Mouse (Mus musculus): Measurements from ENCODE around the gene Bmp5. TPM values are rescaled to one million over a fixed set of nuclear protein-coding genes. Genes with fewer than 3 reads are reported as not detected.
"Not testable (repeated sequence)": the region's sequence is repeated elsewhere in the genome, so short reads cannot be mapped to it uniquely, and the experiment has no call there.

Bmp5 gene
- polyA plus RNA-seq, 1 experiment = not detected

- no peaks in the 10 kb centered on the region for H3K36me3 ChIP-seq (ENCODE audit: control insufficient read depth, insufficient read depth)
- TF ChIP-seq MAX (IDR thresholded peaks at IDR 0.05; ENCODE audit: low read depth) (no peak), CEBPB (IDR thresholded peaks at IDR 0.05; ENCODE audit: insufficient read depth, poor library complexity, severe bottlenecking) (no peak), POLR2A (IDR thresholded peaks at IDR 0.05; ENCODE audit: insufficient read length, low read depth) (no peak), E2F4 (IDR thresholded peaks at IDR 0.05; ENCODE audit: insufficient read depth) (no peak), TCF3 (IDR thresholded peaks at IDR 0.05; ENCODE audit: insufficient read length, low read depth) (no peak), MYOG (IDR thresholded peaks at IDR 0.05; ENCODE audit: control insufficient read depth in 1 of 3, insufficient read depth in 1 of 3, insufficient read length in 2 of 3, low read depth in 2 of 3) (no peak), REST (IDR thresholded peaks at IDR 0.05; ENCODE audit: insufficient read depth, insufficient read length) (no peak), POLR2AphosphoS2 (IDR thresholded peaks at IDR 0.05; ENCODE audit: insufficient read length, low read depth) (no peak), SRF (IDR thresholded peaks at IDR 0.05; ENCODE audit: control insufficient read depth, insufficient read length, low read depth) (no peak), USF1 (IDR thresholded peaks at IDR 0.05; ENCODE audit: low read depth) (no peak), TCF12 (IDR thresholded peaks at IDR 0.05; ENCODE audit: insufficient read depth, poor library complexity, severe bottlenecking) (no peak), MYOD1 (IDR thresholded peaks at IDR 0.05; ENCODE audit: control insufficient read depth in 1 of 3, insufficient read length in 2 of 3, low read depth in 2 of 3) (no peak)
- no peak overlapping the region for H3K4me2 ChIP-seq (ENCODE audit: low read depth)
- H3K79me2 ChIP-seq (ENCODE audit: control insufficient read depth, insufficient read depth) = no peaks in the 10 kb centered on the region
- H3K27me3 ChIP-seq (ENCODE audit: control insufficient read depth, insufficient read depth, insufficient read length) = no peaks in the 10 kb centered on the region
- H3ac ChIP-seq (ENCODE audit: control insufficient read depth, insufficient read length) = no peak overlapping the region
- H3K4me3 ChIP-seq = no peak overlapping the region
Measured at GRCm38 (mm10) chr9:75789879-75790428, 14.8 kb downstream of the Bmp5 start.

- H3K4me3 ChIP-seq = no peak overlapping the region
Measured at GRCm38 (mm10) chr9:75804940-75805339, 29.8 kb downstream of the Bmp5 start.

DNA sequence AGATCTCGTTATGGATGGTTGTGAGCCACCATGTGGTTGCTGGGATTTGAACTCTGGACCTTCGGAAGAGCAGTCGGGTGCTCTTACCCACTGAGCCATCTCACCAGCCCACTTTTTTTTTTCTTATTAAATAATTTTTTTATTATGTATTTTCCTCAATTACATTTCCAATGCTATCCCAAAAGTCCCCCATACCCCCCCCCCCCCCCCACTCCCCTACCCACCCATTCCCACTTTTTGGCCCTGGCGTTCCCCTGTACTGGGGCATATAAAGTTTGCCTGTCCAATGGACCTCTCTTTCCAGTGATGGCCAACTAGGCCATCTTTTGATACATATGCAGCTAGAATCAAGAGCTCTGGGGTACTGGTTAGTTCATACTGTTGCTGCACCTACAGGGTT lies 33.0 kb downstream of the Bmp5 start:
- not testable (repeated sequence) for H3K4me2 ChIP-seq (ENCODE audit: low read depth); H3K79me2 ChIP-seq (ENCODE audit: control insufficient read depth, insufficient read depth); H3K4me3 ChIP-seq; H3K36me3 ChIP-seq (ENCODE audit: control insufficient read depth, insufficient read depth); H3K27me3 ChIP-seq (ENCODE audit: control insufficient read depth, insufficient read depth, insufficient read length); H3ac ChIP-seq (ENCODE audit: control insufficient read depth, insufficient read length)

More at GRCm38 (mm10) chr9:75804940-75805339, 29.8 kb downstream of the Bmp5 start:
- no peaks in the 10 kb centered on the region for H3K27me3 ChIP-seq (ENCODE audit: control insufficient read depth, insufficient read depth, insufficient read length)
- no peaks in the 10 kb centered on the region for H3K36me3 ChIP-seq (ENCODE audit: control insufficient read depth, insufficient read depth)
- H3ac ChIP-seq (ENCODE audit: control insufficient read depth, insufficient read length) = no peak overlapping the region
- H3K79me2 ChIP-seq (ENCODE audit: control insufficient read depth, insufficient read depth) = no peaks in the 10 kb centered on the region
- H3K4me2 ChIP-seq (ENCODE audit: low read depth) = no peak overlapping the region
- TF ChIP-seq CEBPB (IDR thresholded peaks at IDR 0.05; ENCODE audit: insufficient read depth, poor library complexity, severe bottlenecking) = no peak
- no peak for TF ChIP-seq MYOG (IDR thresholded peaks at IDR 0.05; ENCODE audit: control insufficient read depth in 1 of 3, insufficient read depth in 1 of 3, insufficient read length in 2 of 3, low read depth in 2 of 3)
- TF ChIP-seq POLR2A (IDR thresholded peaks at IDR 0.05; ENCODE audit: insufficient read length, low read depth) = no peak
- TF ChIP-seq TCF3 (IDR thresholded peaks at IDR 0.05; ENCODE audit: insufficient read length, low read depth) = no peak
- TF ChIP-seq SRF (IDR thresholded peaks at IDR 0.05; ENCODE audit: control insufficient read depth, insufficient read length, low read depth) = no peak

DNA sequence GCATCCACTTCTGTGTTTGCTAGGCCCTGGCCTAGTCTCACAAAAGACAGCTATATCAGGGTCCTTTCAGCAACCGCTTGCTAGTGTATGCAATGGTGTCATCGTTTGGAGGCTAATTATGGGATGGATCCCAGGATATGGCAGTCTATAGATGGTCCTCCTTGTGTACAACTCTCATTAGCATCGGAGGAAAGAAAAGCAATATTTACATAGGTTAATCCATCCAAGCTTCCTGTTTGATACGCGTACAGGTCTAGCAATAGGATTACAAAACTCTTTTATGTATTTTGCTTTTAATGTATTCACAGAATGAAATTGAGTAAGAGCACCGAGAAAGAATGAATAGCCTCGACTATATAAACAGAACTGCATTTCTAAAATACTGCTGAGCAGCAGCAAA lies 33.5 kb downstream of the Bmp5 start:
- H3K4me2 ChIP-seq (ENCODE audit: low read depth) = no peak overlapping the region
- no peak overlapping the region for H3ac ChIP-seq (ENCODE audit: control insufficient read depth, insufficient read length)
- H3K36me3 ChIP-seq (ENCODE audit: control insufficient read depth, insufficient read depth) = no peaks in the 10 kb centered on the region
- no peaks in the 10 kb centered on the region for H3K27me3 ChIP-seq (ENCODE audit: control insufficient read depth, insufficient read depth, insufficient read length)
- H3K4me3 ChIP-seq = no peak overlapping the region
- TF ChIP-seq USF1 (IDR thresholded peaks at IDR 0.05; ENCODE audit: low read depth) (no peak), POLR2A (IDR thresholded peaks at IDR 0.05; ENCODE audit: insufficient read length, low read depth) (no peak), MAX (IDR thresholded peaks at IDR 0.05; ENCODE audit: low read depth) (no peak), SRF (IDR thresholded peaks at IDR 0.05; ENCODE audit: control insufficient read depth, insufficient read length, low read depth) (no peak), E2F4 (IDR thresholded peaks at IDR 0.05; ENCODE audit: insufficient read depth) (no peak), MYOG (IDR thresholded peaks at IDR 0.05; ENCODE audit: control insufficient read depth in 1 of 3, insufficient read depth in 1 of 3, insufficient read length in 2 of 3, low read depth in 2 of 3) (no peak), TCF12 (IDR thresholded peaks at IDR 0.05; ENCODE audit: insufficient read depth, poor library complexity, severe bottlenecking) (no peak), CEBPB (IDR thresholded peaks at IDR 0.05; ENCODE audit: insufficient read depth, poor library complexity, severe bottlenecking) (no peak)
- no peaks in the 10 kb centered on the region for H3K79me2 ChIP-seq (ENCODE audit: control insufficient read depth, insufficient read depth)

DNA sequence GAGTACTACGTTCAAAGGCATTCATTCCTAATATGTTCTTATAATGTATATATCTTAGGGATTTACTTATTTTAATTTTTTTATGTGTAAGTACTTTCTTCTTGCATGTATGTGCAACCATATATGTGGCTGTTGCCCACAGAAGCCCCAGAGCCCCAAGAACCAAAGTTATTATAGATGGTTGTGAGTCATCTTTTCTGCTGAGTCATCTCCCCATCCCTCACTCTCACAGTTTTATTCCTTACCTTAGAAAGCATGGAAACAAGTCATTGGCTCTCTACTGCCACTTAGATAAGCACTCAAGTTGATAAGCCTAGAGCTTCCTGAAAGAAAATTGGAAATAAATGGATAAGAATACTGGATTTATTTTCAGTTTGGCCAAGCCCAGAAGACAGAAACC lies 40.0 kb downstream of the Bmp5 start:
- Histone ChIP-seq H3K27me3 (ENCODE audit: control insufficient read depth, insufficient read depth, insufficient read length) (no peaks in the 10 kb centered on the region), H3K36me3 (ENCODE audit: control insufficient read depth, insufficient read depth) (no peaks in the 10 kb centered on the region), H3K4me2 (ENCODE audit: low read depth) (no peak overlapping the region), H3ac (ENCODE audit: control insufficient read depth, insufficient read length) (no peak overlapping the region), H3K4me3 (no peak overlapping the region), H3K79me2 (ENCODE audit: control insufficient read depth, insufficient read depth) (no peaks in the 10 kb centered on the region)
- TF ChIP-seq POLR2A (IDR thresholded peaks at IDR 0.05; ENCODE audit: insufficient read length, low read depth) = no peak
- TF ChIP-seq MYOD1 (IDR thresholded peaks at IDR 0.05; ENCODE audit: control insufficient read depth in 1 of 3, insufficient read length in 2 of 3, low read depth in 2 of 3) = no peak
- TF ChIP-seq MAX (IDR thresholded peaks at IDR 0.05; ENCODE audit: low read depth) = no peak
- no peak for TF ChIP-seq POLR2AphosphoS2 (IDR thresholded peaks at IDR 0.05; ENCODE audit: insufficient read length, low read depth)
- no peak for TF ChIP-seq CEBPB (IDR thresholded peaks at IDR 0.05; ENCODE audit: insufficient read depth, poor library complexity, severe bottlenecking)
- TF ChIP-seq MYOG (IDR thresholded peaks at IDR 0.05; ENCODE audit: control insufficient read depth in 1 of 3, insufficient read depth in 1 of 3, insufficient read length in 2 of 3, low read depth in 2 of 3) = no peak
- no peak for TF ChIP-seq REST (IDR thresholded peaks at IDR 0.05; ENCODE audit: insufficient read depth, insufficient read length)

All from myocyte (in vitro differentiated cells).